Mouse (Mus musculus) neural tube, embryonic 11.5 days (tissue): ENCODE data around the gene Iqgap2. TPM values are rescaled to one million over a fixed set of nuclear protein-coding genes. Genes with fewer than 3 reads are reported as not detected.

ENCODE experiments used
- ATAC-seq: fragments of 200-750 bp; cut with Nextera tagmentation; 2 replicates; pipeline ENCODE4 v1.8.0; 2017; ENCODE audit warnings: moderate number of reproducible peaks, mild to moderate bottlenecking, moderate TSS enrichment, moderate library complexity; ENCODE audit not compliant: insufficient read depth, low FRiP score, low TSS enrichment
- DNase-seq: peaks from one replicate; pipeline ENCODE4 v3.0.0-alpha.2; 2015; ENCODE audit warnings: low spot score
- H3K27ac ChIP-seq: fragments of 300-500 bp; sonication (generic); 2 replicates; pipeline ENCODE4 v1.5.1; 2014; ENCODE audit warnings: low read depth, mild to moderate bottlenecking, low read length
- H3K27me3 ChIP-seq: fragments of 300-500 bp; sonication (generic); 2 replicates; pipeline ENCODE4 v1.6.1; 2014; ENCODE audit warnings: mild to moderate bottlenecking, low read length, mixed read lengths; ENCODE audit not compliant: control insufficient read depth, insufficient read depth
- H3K36me3 ChIP-seq: fragments of 300-500 bp; sonication (generic); 2 replicates; pipeline ENCODE4 v1.6.1; 2014; ENCODE audit warnings: mild to moderate bottlenecking, low read length, moderate library complexity, mixed read lengths; ENCODE audit not compliant: control insufficient read depth, insufficient read depth
- H3K4me1 ChIP-seq: fragments of 300-500 bp; sonication (generic); 2 replicates; pipeline ENCODE4 v1.6.1; 2014; ENCODE audit warnings: low read length, mixed read lengths; ENCODE audit not compliant: control insufficient read depth, insufficient read depth
- H3K4me2 ChIP-seq: fragments of 300-500 bp; sonication (generic); 2 replicates; pipeline ENCODE4 v1.6.1; 2014; ENCODE audit warnings: low read depth, mild to moderate bottlenecking, moderate library complexity
- H3K4me3 ChIP-seq: fragments of 300-500 bp; sonication (generic); 2 replicates; pipeline ENCODE4 v1.5.1; 2014; ENCODE audit warnings: low read depth, low read length
- H3K9ac ChIP-seq: fragments of 300-500 bp; sonication (generic); 2 replicates; pipeline ENCODE4 v1.6.1; 2014; ENCODE audit warnings: mild to moderate bottlenecking, low read length
- H3K9me3 ChIP-seq: fragments of 300-500 bp; sonication (generic); 2 replicates; pipeline ENCODE4 v1.6.1; 2016; ENCODE audit warnings: low read length; ENCODE audit not compliant: control insufficient read depth
- WGBS: fragments of 180-500 bp; shearing (Covaris S2); extraction: QIAGEN DNeasy Blood & Tissue Kit; methylation state at CpG from one replicate; pipeline ENCODE4 v1.1.7; 2014; 5-methylcytosine and 5-hydroxymethylcytosine counted together
- polyA plus RNA-seq: library from polyadenylated mRNA; unstranded; fragments of >200 nt; fragmentation: Nextera tagmentation; extraction: Ambion mirVana; gene quantifications from 2 replicates; pipeline ENCODE4 v1.2.1, GENCODE M21; 2014

Iqgap2 gene
- polyA plus RNA-seq, 1 experiment from 2014 or later: 15.3 TPM

DNA sequence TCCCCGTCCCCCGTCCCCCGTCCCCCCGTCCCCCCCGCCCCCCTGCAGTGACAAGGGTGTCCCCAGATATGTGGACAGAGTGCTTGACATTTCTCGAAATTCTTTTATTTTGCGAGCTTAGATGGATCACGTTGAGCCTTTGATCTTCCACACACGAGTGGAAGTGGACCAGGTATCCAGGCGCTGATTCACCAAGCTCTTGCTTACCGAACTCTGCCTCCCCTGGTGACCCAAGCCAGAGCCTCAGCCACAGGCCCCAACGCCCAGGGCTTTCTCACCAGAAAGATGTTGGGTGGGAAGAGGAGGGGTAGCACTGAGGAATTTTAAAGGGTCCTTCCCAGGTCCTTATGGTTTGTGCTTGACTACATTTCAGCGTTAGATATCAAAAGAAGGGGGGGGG is 272.9 kb downstream of the Iqgap2 start:
- Histone ChIP-seq H3K4me1 (peaks cover 19% of the 10 kb centered on the region), H3K36me3 (no peaks in the 10 kb centered on the region), H3K27ac (peak overlapping the region; percentile 64; the same call in 1 of the 2 replicates), H3K27me3 (no peaks in the 10 kb centered on the region), H3K9ac (peak overlapping the region; percentile 96), H3K9me3 (no peaks in the 10 kb centered on the region), H3K4me2 (peak overlapping the region; percentile 45), H3K4me3 (peak overlapping the region; percentile 84)
- DNase-seq (peak; percentile 33), ATAC-seq (peak; percentile 25; the same call in 1 of the 2 replicates)
- 8% methylated on average over 13 of the region's 13 CpGs for WGBS

DNA sequence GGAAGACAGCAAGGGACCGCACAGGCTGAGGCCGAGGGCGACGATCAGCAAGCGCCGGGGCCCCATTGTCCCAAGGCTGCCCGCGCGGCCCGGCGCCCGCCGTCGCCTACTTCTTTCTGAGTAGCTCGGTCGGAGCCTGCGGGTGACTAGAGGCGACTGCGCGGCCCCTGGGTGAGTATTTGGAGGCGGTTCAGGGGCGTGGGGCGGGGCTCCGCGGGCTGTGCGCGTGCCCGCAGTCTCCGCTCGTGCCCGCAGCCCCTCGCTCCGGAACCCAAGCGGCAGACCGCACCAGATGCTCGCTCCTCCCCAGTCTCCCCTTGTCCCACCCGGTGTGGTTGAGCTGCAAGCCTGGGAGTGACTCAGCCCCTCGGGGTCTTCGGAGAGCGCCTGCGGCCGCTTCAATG is 273.4 kb downstream of the Iqgap2 start, which contains the start of gene F2r:
Gene F2r, minus strand, starts transcription at position 179 of the 404 bp plus-strand sequence.
- DNase-seq (peak; percentile 92), ATAC-seq (peak; percentile 93)
- peak within 1 kb of the TSS; percentile 45 for H3K4me2 ChIP-seq
- H3K9ac ChIP-seq: peak within 1 kb of the TSS; percentile 96
- no peaks in the 10 kb centered on the region for H3K36me3 ChIP-seq
- H3K27ac ChIP-seq: peak within 1 kb of the TSS; percentile 64
- no peaks in the 10 kb centered on the region for H3K9me3 ChIP-seq
- H3K4me1 ChIP-seq: peaks cover 19% of the 10 kb centered on the region
- 0% methylated on average over 40 of the region's 42 CpGs for WGBS
- H3K4me3 ChIP-seq: peak within 1 kb of the TSS; percentile 84
- H3K27me3 ChIP-seq: no peaks in the 10 kb centered on the region

DNA sequence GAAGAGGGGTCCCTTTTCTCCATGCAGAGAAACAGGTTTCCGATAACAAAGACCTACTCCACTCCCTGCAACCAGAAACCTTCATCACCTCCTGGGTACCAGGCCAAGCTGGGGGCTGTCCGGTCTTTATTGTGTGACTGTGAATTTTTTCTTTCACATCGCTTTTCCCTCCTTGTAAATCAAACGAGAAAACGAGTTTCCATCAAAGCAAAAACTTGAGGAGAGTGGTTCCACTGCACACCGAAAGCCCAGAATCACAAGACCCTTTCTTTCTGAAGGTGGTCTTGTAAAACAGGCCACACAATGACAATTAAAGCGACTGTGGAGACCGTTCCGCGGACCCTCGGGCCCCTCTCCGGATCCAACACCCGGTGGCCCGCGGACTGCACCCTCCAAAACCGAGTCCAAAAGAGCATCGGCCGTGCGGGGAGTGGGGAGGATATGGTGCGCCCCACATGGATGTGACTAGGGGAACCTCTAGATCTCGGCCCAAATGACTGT is 274.0 kb downstream of the Iqgap2 start:
- H3K27ac ChIP-seq: peak overlapping the region; percentile 64
- 0% methylated on average over 21 of the region's 21 CpGs for WGBS
- H3K36me3 ChIP-seq: no peaks in the 10 kb centered on the region
- H3K4me2 ChIP-seq: peak overlapping the region; percentile 45
- H3K4me1 ChIP-seq: peaks cover 19% of the 10 kb centered on the region
- ATAC-seq (peak; percentile 51), DNase-seq (peak; percentile 27)
- H3K4me3 ChIP-seq: peak overlapping the region; percentile 84
- H3K27me3 ChIP-seq: no peaks in the 10 kb centered on the region
- no peaks in the 10 kb centered on the region for H3K9me3 ChIP-seq
- peak overlapping the region; percentile 96 for H3K9ac ChIP-seq

DNA sequence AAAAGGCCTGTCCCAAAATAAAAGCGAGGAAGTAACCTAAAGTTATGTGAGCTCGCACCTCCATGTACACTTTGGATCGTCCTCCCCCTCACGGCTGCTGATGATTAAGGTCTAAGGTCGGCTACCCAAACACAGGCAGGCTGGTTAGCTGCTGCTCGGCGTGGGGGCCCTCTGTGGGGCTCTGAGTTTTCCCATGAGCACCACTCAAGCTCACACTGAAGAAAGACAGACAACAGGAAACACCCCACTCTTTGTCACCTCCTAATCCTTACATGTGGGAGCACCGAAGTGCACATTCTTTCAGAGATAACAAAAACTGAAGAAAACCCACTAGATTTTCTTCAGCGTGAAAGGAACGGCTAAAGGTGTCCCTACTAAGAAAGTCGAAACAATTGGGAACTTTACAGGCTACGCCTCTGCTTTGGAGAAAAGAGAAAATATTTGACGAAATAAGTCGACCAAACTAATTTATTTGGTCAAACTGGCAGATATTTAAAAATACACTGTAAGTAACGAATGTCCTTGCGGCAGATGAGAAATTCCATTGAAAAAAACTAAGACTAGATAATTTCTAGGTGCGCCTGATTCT is 274.5 kb downstream of the Iqgap2 start:
- no peaks in the 10 kb centered on the region for H3K9me3 ChIP-seq
- H3K4me3 ChIP-seq: peak overlapping the region; percentile 84
- H3K4me2 ChIP-seq: peak overlapping the region; percentile 45
- 13% methylated on average over 17 of the region's 17 CpGs for WGBS
- ATAC-seq: no peak
- peak overlapping the region; percentile 96 for H3K9ac ChIP-seq
- H3K27ac ChIP-seq: no peak overlapping the region
- DNase-seq: peak; percentile 35
- no peaks in the 10 kb centered on the region for H3K27me3 ChIP-seq
- peaks cover 2% of the 10 kb centered on the region; the same call in 1 of the 2 replicates for H3K36me3 ChIP-seq
- peaks cover 19% of the 10 kb centered on the region for H3K4me1 ChIP-seq

DNA sequence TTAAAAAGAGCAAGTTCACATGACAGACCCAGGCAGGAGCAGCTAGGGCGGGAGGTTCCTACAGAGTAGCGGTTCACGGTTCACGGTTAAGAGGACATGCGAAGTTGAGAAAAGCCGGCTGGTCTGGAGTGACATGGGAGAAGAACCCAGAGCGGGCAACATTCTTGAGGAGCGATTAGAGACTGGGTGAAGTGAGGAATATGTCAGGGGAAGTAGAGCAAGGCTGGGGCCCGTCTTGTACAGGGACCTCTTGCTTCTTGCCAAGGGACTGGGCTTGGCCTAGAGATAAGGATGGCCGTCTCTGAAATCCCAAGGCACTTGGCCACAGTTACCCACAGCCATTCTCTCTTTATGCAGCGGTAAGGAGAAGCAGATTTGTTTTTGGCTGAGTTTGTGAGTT is 275.2 kb downstream of the Iqgap2 start:
- Histone ChIP-seq H3K4me2 (peak overlapping the region; percentile 45), H3K4me1 (peaks cover 19% of the 10 kb centered on the region), H3K36me3 (peaks cover 3% of the 10 kb centered on the region; the same call in 1 of the 2 replicates), H3K9me3 (no peaks in the 10 kb centered on the region), H3K9ac (peak overlapping the region; percentile 96), H3K4me3 (peak overlapping the region; percentile 84), H3K27me3 (no peaks in the 10 kb centered on the region), H3K27ac (no peak overlapping the region)
- ATAC-seq (no peak), DNase-seq (no peak)
- WGBS: 72% methylated on average over 11 of the region's 11 CpGs

DNA sequence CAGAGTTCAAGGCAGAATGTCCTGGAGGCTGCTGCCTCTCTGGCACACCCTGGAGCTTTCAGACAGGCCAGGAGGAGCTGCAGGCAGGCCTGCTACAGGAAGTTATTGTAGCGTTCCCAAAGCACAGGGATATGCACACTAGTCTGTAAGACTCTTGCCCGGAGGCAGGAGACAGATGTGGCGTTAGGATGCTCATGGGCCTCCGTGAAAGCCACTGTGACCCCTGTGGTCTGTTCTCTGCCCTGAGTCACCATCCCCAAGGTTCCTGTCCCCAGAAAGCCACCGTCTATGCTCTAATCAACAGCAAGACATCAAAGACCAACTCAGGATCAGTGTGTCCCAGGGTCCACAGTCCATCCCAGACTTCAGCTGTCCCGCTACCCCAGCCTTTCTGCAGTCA is 277.0 kb downstream of the Iqgap2 start:
- Histone ChIP-seq H3K4me2 (no peak overlapping the region), H3K27ac (no peak overlapping the region), H3K4me1 (peaks cover 19% of the 10 kb centered on the region), H3K27me3 (no peaks in the 10 kb centered on the region), H3K9ac (no peak overlapping the region), H3K4me3 (no peak overlapping the region), H3K36me3 (peaks cover 3% of the 10 kb centered on the region; the same call in 1 of the 2 replicates), H3K9me3 (no peaks in the 10 kb centered on the region)
- ATAC-seq: no peak
- DNase-seq: no peak
- WGBS: 67% methylated on average over 6 of the region's 6 CpGs

DNA sequence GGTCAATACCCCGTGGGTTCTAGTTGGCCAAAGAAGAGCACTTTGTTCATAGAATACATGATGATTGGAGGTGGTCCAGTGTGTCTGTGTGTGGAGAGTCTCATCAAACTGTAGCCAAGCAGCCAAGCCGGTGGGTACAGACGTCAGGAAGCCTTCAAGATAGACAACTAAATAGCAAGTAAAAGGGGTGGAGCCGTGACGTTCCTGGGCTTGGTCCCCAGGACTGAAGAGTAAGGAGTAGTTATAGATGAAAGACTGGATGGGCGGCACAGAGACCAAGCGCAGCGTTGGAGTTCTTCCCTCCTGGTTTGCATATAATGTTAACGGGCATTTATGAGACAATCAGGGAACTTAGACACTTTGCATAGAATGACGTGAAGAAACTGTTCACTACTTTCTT is 279.5 kb downstream of the Iqgap2 start:
- ATAC-seq: no peak
- no peak for DNase-seq
- 94% methylated on average over 10 of the region's 10 CpGs for WGBS

DNA sequence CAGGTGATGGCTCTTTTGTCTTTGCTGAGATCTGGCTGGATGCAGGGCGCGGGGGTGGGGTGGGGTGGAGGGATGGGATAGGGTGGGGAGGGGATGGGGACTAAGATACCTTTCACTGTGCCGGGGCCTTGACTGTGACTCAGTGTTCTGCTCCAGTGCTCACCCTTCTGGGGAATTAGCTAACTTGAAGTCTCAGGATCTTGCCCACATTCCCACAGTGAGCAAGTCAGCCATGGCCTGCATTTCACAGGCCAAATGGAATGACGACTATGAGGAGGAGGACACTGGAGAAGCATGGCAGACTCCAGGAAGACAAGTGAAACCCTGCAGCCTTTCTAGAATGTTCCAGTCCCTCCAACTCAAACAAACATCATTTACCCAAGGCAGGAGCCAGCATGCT is 280.0 kb downstream of the Iqgap2 start:
- DNase-seq: no peak

More for the DNA sequence above, 279.5 kb downstream of the Iqgap2 start:
- no peak overlapping the region for H3K4me2 ChIP-seq
- H3K9me3 ChIP-seq: no peaks in the 10 kb centered on the region
- H3K4me3 ChIP-seq: no peak overlapping the region
- H3K4me1 ChIP-seq: peaks cover 19% of the 10 kb centered on the region
- H3K36me3 ChIP-seq: peaks cover 3% of the 10 kb centered on the region; the same call in 1 of the 2 replicates
- no peak overlapping the region for H3K9ac ChIP-seq
- no peak overlapping the region for H3K27ac ChIP-seq
- no peaks in the 10 kb centered on the region for H3K27me3 ChIP-seq

More for the DNA sequence above, 280.0 kb downstream of the Iqgap2 start:
- no peaks in the 10 kb centered on the region for H3K9me3 ChIP-seq
- peaks cover 16% of the 10 kb centered on the region for H3K4me1 ChIP-seq
- H3K4me2 ChIP-seq: no peak overlapping the region
- no peak overlapping the region for H3K4me3 ChIP-seq
- WGBS: 93% methylated on average over 4 of the region's 4 CpGs
- H3K36me3 ChIP-seq: peaks cover 3% of the 10 kb centered on the region; the same call in 1 of the 2 replicates
- no peak for ATAC-seq
- no peak overlapping the region for H3K9ac ChIP-seq
- no peaks in the 10 kb centered on the region for H3K27me3 ChIP-seq
- H3K27ac ChIP-seq: no peak overlapping the region
